Mouse (Mus musculus) hindbrain, embryonic 14.5 days (tissue): ENCODE data around the gene Tmem254b. TPM values are rescaled to one million over a fixed set of nuclear protein-coding genes. Genes with fewer than 3 reads are reported as not detected.
"Not testable (repeated sequence)": the region's sequence is repeated elsewhere in the genome, so short reads cannot be mapped to it uniquely, and the experiment has no call there.

Experiments
- ATAC-seq: fragments of 200-750 bp; cut with Nextera tagmentation; 2 replicates; pipeline ENCODE4 v1.8.0; 2017; ENCODE audit warnings: moderate number of reproducible peaks, mild to moderate bottlenecking, moderate TSS enrichment, moderate library complexity; ENCODE audit not compliant: low FRiP score
- DNase-seq: peaks from one replicate; pipeline ENCODE4 v3.0.0-alpha.2; 2015; ENCODE audit warnings: low spot score
- H3K27ac ChIP-seq: fragments of 300-500 bp; sonication (generic); 2 replicates; pipeline ENCODE4 v1.5.1; 2014; ENCODE audit warnings: mild to moderate bottlenecking, moderate library complexity
- H3K27me3 ChIP-seq: fragments of 300-500 bp; sonication (generic); 2 replicates; pipeline ENCODE4 v1.6.1; 2014; ENCODE audit warnings: mild to moderate bottlenecking, low read length, mixed read lengths; ENCODE audit not compliant: control insufficient read depth, insufficient read depth
- H3K36me3 ChIP-seq: fragments of 300-500 bp; sonication (generic); replicated peaks from 2 replicates; pipeline ENCODE4 v1.6.1; 2014; ENCODE audit not compliant: control insufficient read depth, insufficient read depth
- H3K4me1 ChIP-seq: fragments of 300-500 bp; sonication (generic); replicated peaks from 2 replicates; pipeline ENCODE4 v1.6.1; 2014; ENCODE audit warnings: antibody characterized with exemption, low read length, mixed read lengths; ENCODE audit not compliant: control insufficient read depth, insufficient read depth
- H3K4me2 ChIP-seq: fragments of 300-500 bp; sonication (generic); replicated peaks from 2 replicates; pipeline ENCODE4 v1.6.1; 2014; ENCODE audit warnings: mild to moderate bottlenecking, moderate library complexity
- H3K4me3 ChIP-seq: fragments of 300-500 bp; sonication (generic); replicated peaks from 2 replicates; pipeline ENCODE4 v1.5.1; 2014; ENCODE audit warnings: mild to moderate bottlenecking, low read length
- H3K9ac ChIP-seq: fragments of 300-500 bp; sonication (generic); 2 replicates; pipeline ENCODE4 v1.6.1; 2014
- H3K9me3 ChIP-seq: fragments of 300-500 bp; sonication (generic); 2 replicates; pipeline ENCODE4 v1.6.1; 2016; ENCODE audit warnings: low read length; ENCODE audit not compliant: control insufficient read depth
- WGBS: fragments of 180-500 bp; shearing (Covaris S2); extraction: QIAGEN DNeasy Blood & Tissue Kit; methylation state at CpG from one replicate; pipeline ENCODE4 v1.1.7; 2014; 5-methylcytosine and 5-hydroxymethylcytosine counted together
- polyA plus RNA-seq: library from polyadenylated mRNA; unstranded; fragments of >200 nt; fragmentation: Nextera tagmentation; extraction: Ambion mirVana; gene quantifications from 2 replicates; pipeline ENCODE4 v1.2.1, GENCODE M21; 2014

Tmem254b gene
- 30.6 and 32.5 TPM in 2 replicates for polyA plus RNA-seq

DNA sequence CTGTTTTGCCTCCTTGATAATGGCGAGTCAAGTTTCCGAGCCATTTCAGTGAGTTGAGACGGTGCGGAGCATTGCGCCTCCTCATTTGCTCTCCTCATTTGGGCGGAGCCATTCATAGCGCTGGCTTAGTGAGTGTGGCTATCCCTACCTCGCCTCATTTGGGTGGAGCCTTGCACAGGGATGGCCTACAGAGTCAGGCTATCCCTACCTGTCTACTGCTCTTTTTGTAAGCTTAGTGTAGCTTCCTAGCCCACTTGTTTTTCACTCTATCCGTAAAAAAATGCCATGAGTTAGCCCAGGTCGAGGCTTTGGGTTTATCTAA, at the start of gene Tmem254b:
TSS of gene Tmem254b (minus strand) at position 116 of the 322 bp plus-strand sequence.
- not testable (repeated sequence) for H3K27ac ChIP-seq, H3K9ac ChIP-seq, H3K36me3 ChIP-seq, H3K4me2 ChIP-seq, DNase-seq, H3K4me3 ChIP-seq, H3K9me3 ChIP-seq, H3K27me3 ChIP-seq, H3K4me1 ChIP-seq
- peak; percentile 90 for ATAC-seq
- no CpG with 5 or more reads among the region's 10 CpGs for WGBS

DNA sequence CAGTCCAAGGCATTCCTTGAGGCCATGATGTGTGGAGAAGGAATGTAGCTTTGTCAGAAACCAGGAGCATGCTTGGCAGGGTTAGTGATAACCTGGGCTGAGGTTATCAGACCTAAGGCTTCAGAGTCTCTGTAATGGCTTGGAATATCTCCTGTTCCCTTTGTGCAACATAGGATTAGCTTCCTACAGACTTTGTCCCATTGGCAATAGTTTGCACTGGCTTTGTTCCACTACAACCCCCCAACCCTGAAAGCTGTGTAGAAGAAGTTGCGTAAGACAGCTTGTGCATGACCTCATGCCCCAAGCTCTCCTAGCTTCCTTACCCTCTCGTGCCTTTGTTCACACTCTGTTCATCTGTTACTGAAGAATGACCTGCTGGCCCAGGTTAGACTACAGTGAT, 30.3 kb upstream of the Tmem254b start:
- not testable (repeated sequence) for H3K27ac ChIP-seq, DNase-seq, H3K9ac ChIP-seq, H3K4me1 ChIP-seq, H3K4me2 ChIP-seq, H3K27me3 ChIP-seq, H3K4me3 ChIP-seq, ATAC-seq, H3K36me3 ChIP-seq, H3K9me3 ChIP-seq
- no CpG with 5 or more reads among the region's 2 CpGs for WGBS

DNA sequence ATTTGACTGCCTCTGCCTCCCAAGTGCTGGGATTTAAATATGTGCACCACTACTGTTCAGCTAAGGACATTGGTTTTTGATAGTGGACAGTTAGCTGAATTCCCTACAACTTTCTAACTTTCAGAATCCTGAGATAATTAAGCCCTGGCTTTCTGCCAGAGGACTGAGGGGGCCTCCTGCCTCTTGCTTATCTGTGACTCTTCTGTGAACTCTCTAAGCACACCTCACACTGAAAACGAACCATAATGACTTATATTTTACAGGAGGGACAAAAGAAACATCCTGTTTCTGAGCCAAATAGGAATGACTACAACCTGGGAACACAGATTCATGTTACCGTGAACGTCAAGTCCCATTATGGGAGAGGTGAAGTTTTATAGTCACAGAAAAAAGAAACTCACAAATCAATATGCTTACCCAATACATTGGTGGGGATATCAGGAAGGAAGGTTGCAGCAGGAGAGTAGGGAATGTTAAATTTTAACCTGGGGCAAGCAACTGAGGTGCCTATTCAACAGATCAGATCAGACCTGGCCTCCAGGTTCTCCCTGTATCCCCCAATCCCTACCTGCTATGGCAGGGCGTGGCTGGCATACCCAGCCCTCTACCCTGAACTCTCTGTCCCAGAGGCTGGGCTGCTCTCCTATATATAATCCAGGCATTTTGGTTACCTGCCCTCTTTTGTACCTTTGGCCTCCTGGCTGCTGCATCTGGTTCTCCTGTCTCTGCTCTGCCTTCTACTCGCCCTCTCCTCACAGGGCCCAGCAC, 9.6 kb upstream of the Tmem254b start:
- H3K9me3 ChIP-seq, H3K4me3 ChIP-seq, DNase-seq, H3K27ac ChIP-seq, H3K36me3 ChIP-seq, ATAC-seq, H3K27me3 ChIP-seq, H3K4me2 ChIP-seq, H3K4me1 ChIP-seq, H3K9ac ChIP-seq: not testable (repeated sequence)
- WGBS, result no CpG with 5 or more reads among the region's 5 CpGs

DNA sequence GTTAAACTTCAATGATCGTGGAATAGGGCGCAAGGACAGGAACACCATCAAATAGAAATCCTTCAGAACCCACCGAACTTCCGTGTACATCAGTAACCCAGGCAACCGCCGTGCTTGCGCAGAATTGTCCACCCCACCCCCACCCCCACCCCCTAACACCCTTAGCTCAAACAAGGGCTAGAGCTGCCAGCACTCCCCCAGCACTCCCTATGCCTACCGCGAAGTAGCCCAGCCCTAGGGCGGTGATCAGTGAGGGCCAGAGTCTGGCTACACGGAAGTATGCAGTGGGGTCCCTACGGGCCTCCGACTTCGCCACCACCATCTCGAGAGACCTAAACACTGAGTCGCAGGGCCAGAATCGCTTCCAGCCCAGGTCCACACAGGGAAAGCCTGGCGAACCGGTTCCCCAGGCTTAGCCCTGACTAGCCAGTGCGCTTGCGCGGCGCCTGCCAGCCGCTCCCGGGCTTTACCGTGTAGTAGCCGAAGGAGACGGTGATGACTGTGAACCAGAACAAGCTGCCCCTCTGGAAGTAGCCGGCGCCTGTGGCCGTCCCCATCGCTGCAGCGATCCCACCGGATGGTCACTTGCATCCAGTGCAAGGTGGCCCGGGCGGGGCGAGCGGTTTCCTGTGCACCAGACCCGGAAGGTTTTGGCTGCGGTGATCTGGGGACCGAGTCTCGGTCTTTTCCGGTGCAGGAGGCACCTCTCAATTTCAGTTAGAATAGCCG, 480 bp downstream of the Tmem254b start:
- H3K4me3 ChIP-seq, H3K9me3 ChIP-seq, H3K27ac ChIP-seq, H3K4me1 ChIP-seq, H3K4me2 ChIP-seq, H3K27me3 ChIP-seq, DNase-seq, H3K9ac ChIP-seq, H3K36me3 ChIP-seq: not testable (repeated sequence)
- peak; percentile 91 for ATAC-seq
- WGBS, result no CpG with 5 or more reads among the region's 44 CpGs

DNA sequence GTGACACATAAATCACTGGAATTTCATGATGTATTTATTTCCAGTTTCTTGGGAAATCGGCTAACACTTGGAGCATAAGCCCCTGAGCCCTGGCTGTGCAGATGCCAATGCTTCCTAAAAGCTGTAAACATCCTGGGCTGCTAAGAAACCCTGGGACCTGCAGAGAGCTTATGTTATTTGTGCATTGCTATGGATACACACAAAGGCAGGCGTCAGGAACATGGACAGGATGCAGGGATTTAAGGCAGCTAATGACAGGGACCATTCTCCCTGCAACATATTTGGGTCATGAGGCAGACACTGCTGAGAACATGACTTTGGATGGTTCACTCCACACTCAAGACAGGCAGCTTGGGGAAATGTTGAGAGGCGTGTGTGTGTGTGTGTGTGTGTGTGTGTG, 9.0 kb downstream of the Tmem254b start:
- not testable (repeated sequence) for ATAC-seq, DNase-seq, H3K36me3 ChIP-seq, H3K4me2 ChIP-seq, H3K4me3 ChIP-seq, H3K4me1 ChIP-seq, H3K9ac ChIP-seq, H3K27ac ChIP-seq, H3K27me3 ChIP-seq, H3K9me3 ChIP-seq
- WGBS, result no CpG with 5 or more reads among the region's 3 CpGs

DNA sequence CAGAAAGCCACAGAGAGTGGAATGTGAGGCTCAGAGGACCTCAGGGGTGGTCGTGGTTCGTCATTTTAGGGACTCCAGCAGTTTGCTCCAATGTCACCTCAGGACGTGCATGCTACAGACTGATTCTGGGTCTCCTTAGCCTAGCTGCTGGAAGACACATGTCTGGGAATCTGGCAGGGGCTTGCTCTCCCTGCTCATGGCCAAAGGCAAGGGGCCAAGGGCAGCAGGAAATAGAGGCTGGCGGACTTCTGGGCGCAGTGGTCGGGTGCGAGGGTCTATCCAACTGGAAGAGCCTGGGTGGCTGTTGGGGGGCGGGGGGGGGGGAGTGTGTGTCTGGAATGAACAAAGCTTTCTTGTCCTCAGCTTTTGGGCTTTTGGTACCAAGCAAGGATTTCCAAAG, 18.5 kb downstream of the Tmem254b start:
- not testable (repeated sequence) for ATAC-seq, H3K9me3 ChIP-seq, H3K9ac ChIP-seq, H3K27ac ChIP-seq, H3K36me3 ChIP-seq, H3K4me3 ChIP-seq, H3K4me1 ChIP-seq, H3K4me2 ChIP-seq, H3K27me3 ChIP-seq, DNase-seq
- WGBS, result no CpG with 5 or more reads among the region's 8 CpGs

DNA sequence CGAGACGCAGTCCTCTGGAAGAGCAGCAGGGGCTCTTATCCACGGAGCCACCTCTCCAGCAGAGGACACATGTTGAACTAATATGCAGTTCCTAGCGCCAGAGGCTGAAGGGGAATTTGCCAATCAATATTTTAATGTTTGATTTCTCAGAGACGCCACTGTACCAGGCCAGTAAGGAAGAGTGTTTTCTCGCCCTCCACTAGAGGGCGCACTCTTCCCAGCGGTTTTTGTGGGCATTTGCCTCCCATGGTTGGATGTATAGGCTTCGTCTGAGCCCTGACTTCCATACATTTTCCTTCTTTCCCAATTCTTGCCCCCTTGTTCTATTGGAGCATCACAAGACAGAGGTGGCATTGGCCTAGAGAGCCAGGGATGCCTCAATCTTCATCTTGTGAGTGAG, 20.2 kb downstream of the Tmem254b start:
- H3K4me1 ChIP-seq, H3K36me3 ChIP-seq, H3K9me3 ChIP-seq, ATAC-seq, H3K4me3 ChIP-seq, H3K27me3 ChIP-seq, H3K4me2 ChIP-seq, DNase-seq, H3K9ac ChIP-seq, H3K27ac ChIP-seq: not testable (repeated sequence)
- no CpG with 5 or more reads among the region's 9 CpGs for WGBS

DNA sequence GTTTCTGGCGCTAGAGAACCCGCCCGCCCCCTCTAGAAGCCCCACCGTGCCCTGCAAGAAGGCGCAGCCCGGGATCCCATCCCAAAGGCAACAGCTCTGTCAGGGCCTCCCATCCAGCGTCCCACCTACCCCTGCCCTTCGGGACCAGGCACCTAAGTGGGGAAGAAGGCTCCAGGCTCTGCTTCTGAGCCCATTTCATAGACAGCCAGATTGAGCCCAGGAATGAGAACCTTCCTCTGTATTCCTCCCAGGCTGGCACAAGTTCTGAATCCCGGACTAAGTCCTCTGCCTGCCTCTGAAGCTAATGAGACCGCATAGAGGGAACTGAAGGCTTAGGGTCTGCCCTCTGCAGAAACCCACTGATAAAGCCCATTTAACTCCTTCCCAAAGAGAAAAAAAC, 24.5 kb downstream of the Tmem254b start, which contains the start of gene Plac9b:
TSS of gene Plac9b (minus strand) at position 101 of the 400 bp plus-strand sequence.
- not testable (repeated sequence) for H3K9ac ChIP-seq, H3K36me3 ChIP-seq, DNase-seq, H3K4me3 ChIP-seq, ATAC-seq, H3K4me1 ChIP-seq, H3K27ac ChIP-seq, H3K9me3 ChIP-seq, H3K27me3 ChIP-seq, H3K4me2 ChIP-seq
- no CpG with 5 or more reads among the region's 10 CpGs for WGBS

DNA sequence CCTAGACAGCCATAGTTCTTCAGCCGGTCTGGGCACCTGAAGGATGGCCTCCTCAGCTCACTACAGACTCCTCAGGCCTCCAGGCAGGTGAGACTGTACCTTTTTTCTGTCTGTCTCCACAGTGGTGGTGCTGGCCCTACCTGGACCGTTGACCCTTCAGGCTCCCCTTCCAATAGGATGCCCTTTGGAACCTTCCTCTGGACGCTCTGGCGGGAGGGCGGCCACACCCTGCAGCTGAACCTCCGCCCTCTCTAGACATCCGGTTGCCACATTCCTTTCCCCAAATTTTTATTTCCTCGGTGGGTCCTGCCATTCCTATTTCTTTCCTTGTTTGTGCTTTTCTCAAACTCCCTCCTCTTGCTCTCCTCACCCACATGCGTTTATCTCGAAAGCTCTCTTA, 25.2 kb downstream of the Tmem254b start:
- H3K4me3 ChIP-seq, H3K36me3 ChIP-seq: not testable (repeated sequence)
- WGBS, result no CpG with 5 or more reads among the region's 10 CpGs

More for the DNA sequence above, 25.2 kb downstream of the Tmem254b start:
- H3K27me3 ChIP-seq, ATAC-seq, H3K4me1 ChIP-seq, DNase-seq, H3K9ac ChIP-seq, H3K4me2 ChIP-seq, H3K27ac ChIP-seq, H3K9me3 ChIP-seq: not testable (repeated sequence)
